Mouse (Mus musculus): ENCODE data around the gene Cbx2. TPM values are rescaled to one million over a fixed set of nuclear protein-coding genes. Genes with fewer than 3 reads are reported as not detected.

The Cbx2 gene
- polyA plus RNA-seq, 1 experiment from 2014 or later, result 110 TPM

- WGBS, result 10% methylated on average over 30 of the region's 30 CpGs
- Histone ChIP-seq H3K27ac (replicated peaks) (peak overlapping the region; percentile 70), H3K4me3 (peak overlapping the region; percentile 46), H3K36me3 (no peaks in the 10 kb centered on the region), H3K27me3 (ENCODE audit: low read depth, poor library complexity, severe bottlenecking) (peaks cover 94% of the 10 kb centered on the region), H3K9me3 (replicated peaks) (no peaks in the 10 kb centered on the region), H3K4me1 (peaks cover 43% of the 10 kb centered on the region)
- peak; percentile 95 for DNase-seq (ENCODE audit: low spot score)
These were observed 24.1 kb upstream of the Cbx2 start for GRCm38 (mm10) chr11:118998540-118999265.

GRCm38 (mm10) chr11:118999361-118999804, 23.4 kb upstream of the Cbx2 start:
- H3K4me3 ChIP-seq, result peak overlapping the region; percentile 46
- H3K9me3 ChIP-seq (replicated peaks), result no peaks in the 10 kb centered on the region
- H3K27ac ChIP-seq (replicated peaks), result peak overlapping the region; percentile 70
- 3% methylated on average over 26 of the region's 26 CpGs for WGBS
- no peaks in the 10 kb centered on the region for H3K36me3 ChIP-seq
- H3K4me1 ChIP-seq, result peaks cover 42% of the 10 kb centered on the region
- H3K27me3 ChIP-seq (ENCODE audit: low read depth, poor library complexity, severe bottlenecking), result peaks cover 91% of the 10 kb centered on the region
- peak; percentile 83 for DNase-seq (ENCODE audit: low spot score)

GRCm38 (mm10) chr11:119000877-119001276, 21.9 kb upstream of the Cbx2 start:
- Histone ChIP-seq H3K4me1 (peaks cover 29% of the 10 kb centered on the region), H3K36me3 (no peaks in the 10 kb centered on the region), H3K9me3 (replicated peaks) (no peaks in the 10 kb centered on the region), H3K4me3 (no peak overlapping the region), H3K27me3 (ENCODE audit: low read depth, poor library complexity, severe bottlenecking) (peaks cover 76% of the 10 kb centered on the region), H3K27ac (replicated peaks) (no peak overlapping the region)
- DNase-seq (ENCODE audit: low spot score), result no peak
- WGBS, result 76% methylated on average over 2 of the region's 2 CpGs

- DNase-seq (ENCODE audit: low spot score), result no peak
- H3K27me3 ChIP-seq (ENCODE audit: low read depth, poor library complexity, severe bottlenecking), result peaks cover 69% of the 10 kb centered on the region
- no peak overlapping the region for H3K4me3 ChIP-seq
- no peaks in the 10 kb centered on the region for H3K9me3 ChIP-seq (replicated peaks)
- peaks cover 24% of the 10 kb centered on the region for H3K4me1 ChIP-seq
- H3K27ac ChIP-seq (replicated peaks), result no peak overlapping the region
- no peaks in the 10 kb centered on the region for H3K36me3 ChIP-seq
- WGBS, result 69% methylated on average over 4 of the region's 4 CpGs
These were observed 21.2 kb upstream of the Cbx2 start for GRCm38 (mm10) chr11:119001493-119002128.

- no peak overlapping the region for H3K27ac ChIP-seq (replicated peaks)
- peak overlapping the region; percentile 1; the same call in 1 of the 2 replicates for H3K4me3 ChIP-seq
- no peaks in the 10 kb centered on the region for H3K9me3 ChIP-seq (replicated peaks)
- DNase-seq (ENCODE audit: low spot score), result no peak
- 91% methylated on average over 10 of the region's 10 CpGs for WGBS
- H3K4me1 ChIP-seq, result peaks cover 10% of the 10 kb centered on the region
- no peaks in the 10 kb centered on the region for H3K36me3 ChIP-seq
- peaks cover 31% of the 10 kb centered on the region for H3K27me3 ChIP-seq (ENCODE audit: low read depth, poor library complexity, severe bottlenecking)
These were observed 17.1 kb upstream of the Cbx2 start for GRCm38 (mm10) chr11:119005547-119006275.

GRCm38 (mm10) chr11:119006462-119006861, 16.3 kb upstream of the Cbx2 start:
- DNase-seq (ENCODE audit: low spot score), result no peak
- 73% methylated on average over 3 of the region's 3 CpGs for whole genome bisulfite sequencing
- Histone ChIP-seq H3K36me3 (no peaks in the 10 kb centered on the region), H3K27ac (replicated peaks) (no peak overlapping the region), H3K27me3 (ENCODE audit: low read depth, poor library complexity, severe bottlenecking) (peaks cover 23% of the 10 kb centered on the region), H3K4me1 (peaks cover 10% of the 10 kb centered on the region), H3K9me3 (replicated peaks) (no peaks in the 10 kb centered on the region), H3K4me3 (no peak overlapping the region)

- H3K4me3 ChIP-seq, result peak overlapping the region; percentile 46
- no peaks in the 10 kb centered on the region for H3K9me3 ChIP-seq (replicated peaks)
- peaks cover 10% of the 10 kb centered on the region for H3K4me1 ChIP-seq
- no peaks in the 10 kb centered on the region for H3K36me3 ChIP-seq
- H3K27me3 ChIP-seq (ENCODE audit: low read depth, poor library complexity, severe bottlenecking), result peaks cover 11% of the 10 kb centered on the region; the same call in 1 of the 2 replicates
- H3K27ac ChIP-seq (replicated peaks), result peak overlapping the region; percentile 61; the same call in 1 of the 2 replicates
- peak; percentile 42 for DNase-seq (ENCODE audit: low spot score)
- 21% methylated on average over 21 of the region's 21 CpGs for WGBS
These were observed 15.0 kb upstream of the Cbx2 start for GRCm38 (mm10) chr11:119007461-119008456.

- no peaks in the 10 kb centered on the region for H3K9me3 ChIP-seq (replicated peaks)
- peaks cover 17% of the 10 kb centered on the region for H3K4me1 ChIP-seq
- H3K27me3 ChIP-seq (ENCODE audit: low read depth, poor library complexity, severe bottlenecking), result peaks cover 2% of the 10 kb centered on the region
- DNase-seq (ENCODE audit: low spot score), result no peak
- WGBS, result 88% methylated on average over 7 of the region's 7 CpGs
- H3K36me3 ChIP-seq, result no peaks in the 10 kb centered on the region
- H3K27ac ChIP-seq (replicated peaks), result no peak overlapping the region
- H3K4me3 ChIP-seq, result no peak overlapping the region
These were observed 8.3 kb upstream of the Cbx2 start for GRCm38 (mm10) chr11:119014455-119014854.

- DNase-seq (ENCODE audit: low spot score), result peak; percentile 45
- Histone ChIP-seq H3K36me3 (no peaks in the 10 kb centered on the region), H3K9me3 (replicated peaks) (no peaks in the 10 kb centered on the region), H3K4me1 (peaks cover 27% of the 10 kb centered on the region), H3K27me3 (ENCODE audit: low read depth, poor library complexity, severe bottlenecking) (peaks cover 30% of the 10 kb centered on the region), H3K27ac (replicated peaks) (0 out of 2 replicates have a peak overlapping the region, but pooled peaks have one; percentile 59), H3K4me3 (no peak overlapping the region)
- 37% methylated on average over 7 of the region's 7 CpGs for WGBS
These were observed 5.3 kb upstream of the Cbx2 start for GRCm38 (mm10) chr11:119017506-119017905.

- no peak for DNase-seq (ENCODE audit: low spot score)
- Histone ChIP-seq H3K36me3 (peaks cover 20% of the 10 kb centered on the region), H3K9me3 (replicated peaks) (no peaks in the 10 kb centered on the region), H3K27me3 (ENCODE audit: low read depth, poor library complexity, severe bottlenecking) (peaks cover 30% of the 10 kb centered on the region), H3K4me3 (no peak overlapping the region), H3K27ac (replicated peaks) (no peak overlapping the region), H3K4me1 (peaks cover 58% of the 10 kb centered on the region)
- 93% methylated on average over 7 of the region's 7 CpGs for WGBS
These were observed 1.6 kb upstream of the Cbx2 start for GRCm38 (mm10) chr11:119021180-119021579.

- Histone ChIP-seq H3K9me3 (replicated peaks) (no peaks in the 10 kb centered on the region), H3K4me1 (peaks cover 57% of the 10 kb centered on the region)
- no peak for DNase-seq (ENCODE audit: low spot score)
These were observed 481 bp upstream of the Cbx2 start for GRCm38 (mm10) chr11:119022068-119022894.

More at GRCm38 (mm10) chr11:119022068-119022894, 481 bp upstream of the Cbx2 start:
- Histone ChIP-seq H3K4me3 (peak overlapping the region; percentile 98), H3K27ac (replicated peaks) (peak overlapping the region; percentile 99), H3K27me3 (ENCODE audit: low read depth, poor library complexity, severe bottlenecking) (peaks cover 30% of the 10 kb centered on the region), H3K36me3 (peaks cover 31% of the 10 kb centered on the region)
- WGBS, result 6% methylated on average over 42 of the region's 42 CpGs

Data from midbrain, embryonic 10.5 days (tissue).